Comparison of ENCODE assay signal across 5 mouse cellular contexts in the genomic region with DNA sequence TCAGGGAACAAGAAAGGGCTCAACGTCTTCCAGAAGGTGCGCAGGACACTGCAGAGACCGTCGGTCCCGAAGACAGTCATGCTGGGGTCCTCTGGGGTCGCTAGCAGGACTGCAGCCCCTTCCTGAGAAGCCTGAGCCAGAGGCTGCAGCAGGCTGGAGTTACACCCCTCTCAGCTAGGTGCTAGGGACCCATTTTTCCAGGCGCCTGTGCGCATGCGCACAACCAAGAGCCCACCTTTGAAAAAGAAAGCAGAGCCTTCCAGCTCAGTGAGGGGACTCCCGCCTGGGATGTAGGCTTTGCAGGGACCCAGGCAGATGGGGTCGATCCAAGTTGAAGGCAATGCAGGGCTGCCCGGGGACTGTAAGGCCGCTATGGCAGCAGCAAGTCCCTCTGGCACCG. TPM values are rescaled to one million over a fixed set of nuclear protein-coding genes. Genes with fewer than 3 reads are reported as not detected.
A peak's percentile ranks its signal among the peaks of the same experiment; 100 is the strongest.
DNase-seq lines count a peak whose midpoint lies in the region.
"Not testable (repeated sequence)": the region's sequence is repeated elsewhere in the genome, so short reads cannot be mapped to it uniquely, and the experiment has no call there.

No protein-coding gene starts in this region.

- peak; percentile 6 for DNase-seq in gastrocnemius, postnatal 14 days
- DNase-seq in kidney, postnatal 4 days = peak; percentile 50 to 58
- DNase-seq in right cerebral cortex, postnatal 14 days = peak; percentile 30
- peak; percentile 57 for DNase-seq in testis, postnatal 10 days (ENCODE audit: low spot score)
- peak; percentile 2 for DNase-seq in urinary bladder, postnatal 14 days (ENCODE audit: low spot score)

- intact Hi-C loops in gastrocnemius, postnatal 14 days (cut with DNase I; ENCODE audit: low total_unique reads) = not testable (repeated sequence)

RNA-seq across cellular contexts. Expression of gene Atg7, which starts 9.0 kb away (rescaled TPM):
- total RNA-seq in gastrocnemius, postnatal 14 days (2021) = 10 to 100 TPM in 1 of 2 experiments, 1 to 10 TPM in 1; 7.5 to 10.3 TPM

Comparison
In these comparisons a context has a peak if more than half of its experiments do, and no peak if none do; other contexts are left out.
1. Peak in every context shown above with its lines: DNase-seq.
2. DNase-seq: peak in every context shown above with its lines; median percentile 57 in testis, postnatal 10 days; 54 in kidney, postnatal 4 days; 30 in right cerebral cortex, postnatal 14 days; 6 in gastrocnemius, postnatal 14 days; 2 in urinary bladder, postnatal 14 days.